25 mouse cellular contexts compared by ENCODE assay signal in genomic region chr2:164676103-164676502, GRCm38 (mm10). TPM values are rescaled to one million over a fixed set of nuclear protein-coding genes. Genes with fewer than 3 reads are reported as not detected.
A peak's percentile ranks its signal among the peaks of the same experiment; 100 is the strongest.
DNase-seq lines count a peak whose midpoint lies in the region; ATAC-seq and TF ChIP-seq lines count a peak whose summit lies in the region.
"Had no signal": no experiment of that assay in that cellular context is flagged by ENCODE, and none has a peak within 500 bp of the region (broad histone marks: within the 10 kb centered on the region; RNA-seq: fewer than 3 reads in every experiment).

No protein-coding gene starts in this region.

- H3K4me2 ChIP-seq in intestine, postnatal 0 days (replicated peaks; ENCODE audit: low read depth), result no peak overlapping the region
- H3K4me2 ChIP-seq in intestine, embryonic 16.5 days (ENCODE audit: low read depth, low read length), result no peak overlapping the region
- H3K4me2 ChIP-seq in lung, embryonic 14.5 days, result no peak overlapping the region
- H3K4me2 ChIP-seq: embryonic facial prominence, embryonic 13.5 days; heart, embryonic 12.5 days; hindbrain, embryonic 15.5 days; liver, embryonic 15.5 days had no signal

- no peaks in the 10 kb centered on the region for H3K4me1 ChIP-seq in intestine, postnatal 0 days (replicated peaks; ENCODE audit: control insufficient read depth, insufficient read depth, low read length)
- H3K4me1 ChIP-seq in intestine, embryonic 16.5 days (ENCODE audit: control insufficient read depth, insufficient read depth, low read length), result peaks cover 8% of the 10 kb centered on the region
- H3K4me1 ChIP-seq in lung, embryonic 14.5 days (ENCODE audit: insufficient read depth), result peaks cover 5% of the 10 kb centered on the region; the same call in 1 of the 2 replicates
- peaks cover 12% of the 10 kb centered on the region for H3K4me1 ChIP-seq in testis, adult 2 months (ENCODE audit: control insufficient read depth, insufficient read depth, low read length)
- H3K4me1 ChIP-seq: heart, embryonic 12.5 days had no signal

- H3K27me3 ChIP-seq in intestine, postnatal 0 days (replicated peaks; ENCODE audit: control insufficient read depth, insufficient read depth, low read length), result no peaks in the 10 kb centered on the region
- H3K27me3 ChIP-seq in intestine, embryonic 16.5 days (replicated peaks; ENCODE audit: control insufficient read depth, insufficient read depth, low read length), result no peaks in the 10 kb centered on the region
- H3K27me3 ChIP-seq in lung, embryonic 14.5 days (ENCODE audit: insufficient read depth, low read length), result no peaks in the 10 kb centered on the region
- H3K27me3 ChIP-seq in testis, adult 2 months (ENCODE audit: control insufficient read depth, insufficient read depth, low read length), result no peaks in the 10 kb centered on the region
- H3K27me3 ChIP-seq: embryonic facial prominence, embryonic 13.5 days; hindbrain, embryonic 15.5 days; liver, embryonic 15.5 days had no signal

- no peak for DNase-seq in lung, embryonic 14.5 days
- no peak for DNase-seq in lung, postnatal 10 days
- DNase-seq in R1 (ENCODE audit: low read depth, low spot score), result peak; percentile 64
- no peak for DNase-seq in adrenal gland, adult 2 months
- DNase-seq in left cerebral cortex, postnatal 14 days (ENCODE audit: low spot score in 2 of 2), result no peak
- DNase-seq: adrenal gland, postnatal 25 days; B cell, adult 2 months; cerebellum, adult 9-10 months; gastrocnemius, postnatal 14 days; kidney, adult 9 months; layer of hippocampus, postnatal 36 days; midbrain, embryonic 14.5 days; right cerebral cortex, adult 18-20 months; thymus, postnatal 14 days had no signal

- no peak overlapping the region for H3K27ac ChIP-seq in intestine, postnatal 0 days (ENCODE audit: low read depth, low read length)
- H3K27ac ChIP-seq in intestine, embryonic 16.5 days (ENCODE audit: low read length), result no peak overlapping the region
- no peak overlapping the region for H3K27ac ChIP-seq in lung, embryonic 14.5 days (ENCODE audit: low read depth)
- H3K27ac ChIP-seq in testis, adult 2 months (ENCODE audit: control insufficient read depth, insufficient read depth, low read depth, low read length), result no peak overlapping the region
- H3K27ac ChIP-seq: embryonic facial prominence, embryonic 13.5 days; hindbrain, embryonic 15.5 days; liver, embryonic 15.5 days had no signal

- WGBS in intestine, postnatal 0 days, result 78% methylated on average over 7 of the region's 7 CpGs
- 81% methylated on average over 7 of the region's 7 CpGs for WGBS in intestine, embryonic 16.5 days
- WGBS in lung, embryonic 14.5 days, result 79% methylated on average over 7 of the region's 7 CpGs

- peak; percentile 50 for TF ChIP-seq CTCF in intestine, postnatal 0 days (IDR thresholded peaks at IDR 0.05; ENCODE audit: low read depth)
- peak; percentile 25; the same call in 1 of the 2 replicates for TF ChIP-seq CTCF in lung, embryonic 14.5 days (IDR thresholded peaks at IDR 0.05; ENCODE audit: low read depth)
- TF ChIP-seq CTCF in testis, adult 2 months (IDR thresholded peaks at IDR 0.05; ENCODE audit: control insufficient read depth, insufficient read depth, insufficient replicate concordance, low read depth, low read length), result peak; percentile 87

- no peaks in the 10 kb centered on the region for H3K36me3 ChIP-seq in intestine, postnatal 0 days (ENCODE audit: control insufficient read depth, insufficient read depth)
- H3K36me3 ChIP-seq in intestine, embryonic 16.5 days (ENCODE audit: control insufficient read depth, insufficient read depth, low read length), result no peaks in the 10 kb centered on the region
- no peaks in the 10 kb centered on the region for H3K36me3 ChIP-seq in lung, embryonic 14.5 days (ENCODE audit: insufficient read depth)
- no peaks in the 10 kb centered on the region for H3K36me3 ChIP-seq in testis, adult 2 months (ENCODE audit: control insufficient read depth, insufficient read depth, low read length)
- H3K36me3 ChIP-seq: embryonic facial prominence, embryonic 13.5 days; G1E; heart, embryonic 12.5 days; hindbrain, embryonic 15.5 days; liver, embryonic 15.5 days had no signal

- ATAC-seq in intestine, postnatal 0 days, result no peak
- no peak for ATAC-seq in intestine, embryonic 16.5 days
- no peak for ATAC-seq in lung, embryonic 14.5 days (ENCODE audit: insufficient read depth)

- intact Hi-C loops in left cerebral cortex, postnatal 14 days (cut with DNase I), result no loop called here

- no peak overlapping the region for H3K9ac ChIP-seq in intestine, postnatal 0 days (ENCODE audit: low read depth, low read length)
- H3K9ac ChIP-seq in intestine, embryonic 16.5 days (ENCODE audit: low read depth, low read length), result no peak overlapping the region
- no peak overlapping the region for H3K9ac ChIP-seq in lung, embryonic 14.5 days
- H3K9ac ChIP-seq: embryonic facial prominence, embryonic 13.5 days; heart, embryonic 12.5 days; hindbrain, embryonic 15.5 days; liver, embryonic 15.5 days had no signal

- H3K4me3 ChIP-seq in intestine, postnatal 0 days (ENCODE audit: low read depth, low read length), result no peak overlapping the region
- no peak overlapping the region for H3K4me3 ChIP-seq in intestine, embryonic 16.5 days (ENCODE audit: low read length)
- H3K4me3 ChIP-seq in lung, embryonic 14.5 days (ENCODE audit: low read depth, low read length), result no peak overlapping the region
- H3K4me3 ChIP-seq in testis, adult 2 months (ENCODE audit: control insufficient read depth, low read depth, low read length), result no peak overlapping the region
- H3K4me3 ChIP-seq: embryonic facial prominence, embryonic 13.5 days; heart, embryonic 12.5 days; hindbrain, embryonic 15.5 days; liver, embryonic 15.5 days had no signal

- TF ChIP-seq POLR2A in testis, adult 2 months (IDR thresholded peaks at IDR 0.05; ENCODE audit: control insufficient read depth, low read depth, low read length), result no peak

- H3K9me3 ChIP-seq in intestine, postnatal 0 days (ENCODE audit: control insufficient read depth), result no peaks in the 10 kb centered on the region
- no peaks in the 10 kb centered on the region for H3K9me3 ChIP-seq in intestine, embryonic 16.5 days (ENCODE audit: control insufficient read depth, low read length)
- H3K9me3 ChIP-seq in lung, embryonic 14.5 days (ENCODE audit: low read depth, low read length), result no peaks in the 10 kb centered on the region
- H3K9me3 ChIP-seq: embryonic facial prominence, embryonic 13.5 days; hindbrain, embryonic 15.5 days; liver, embryonic 15.5 days had no signal

RNA-seq across cellular contexts. Expression of gene Wfdc11, which starts 2.2 kb away (rescaled TPM):
- not detected in 2 replicates for polyA plus RNA-seq in intestine, postnatal 0 days (2015; fragmentation: Nextera tagmentation; extraction: Ambion mirVana)
- polyA plus RNA-seq in intestine, embryonic 16.5 days (2015; fragmentation: Nextera tagmentation; extraction: Ambion mirVana), result not detected in 2 replicates
- polyA plus RNA-seq in lung, embryonic 14.5 days (2014; fragmentation: Nextera tagmentation; extraction: Ambion mirVana), result not detected in 2 replicates
- 0.20 TPM in 1 of 2 replicates, not detected in the other for polyA plus RNA-seq in testis, adult 2 months (2012; rRNA removed)
- total RNA-seq in adrenal gland, adult 2 months (2021), result not detected
- not detected in 2 replicates for polyA plus RNA-seq in adrenal gland, adult 2 months (2012; rRNA removed)
- not detected for total RNA-seq in left cerebral cortex, postnatal 14 days (2021)
- total RNA-seq: adrenal gland, postnatal 25 days; G1E; gastrocnemius, postnatal 14 days; heart, postnatal 25 days; layer of hippocampus, postnatal 36 days; left cerebral cortex, postnatal 36 days had no signal
- polyA plus RNA-seq: embryonic facial prominence, embryonic 13.5 days; G1E; heart, embryonic 12.5 days; hindbrain, embryonic 15.5 days; large intestine, adult 2 months; liver, embryonic 15.5 days; midbrain, embryonic 14.5 days had no signal

RNA-seq across cellular contexts. Expression of gene Wfdc13, which starts 8.8 kb away (rescaled TPM):
- 0.14 and 0.18 TPM in 2 replicates for polyA plus RNA-seq in intestine, postnatal 0 days (2015; fragmentation: Nextera tagmentation; extraction: Ambion mirVana)
- 0.17 and 0.21 TPM in 2 replicates for polyA plus RNA-seq in intestine, embryonic 16.5 days (2015; fragmentation: Nextera tagmentation; extraction: Ambion mirVana)
- not detected in 2 replicates for polyA plus RNA-seq in lung, embryonic 14.5 days (2014; fragmentation: Nextera tagmentation; extraction: Ambion mirVana)
- 0.32 and 36.5 TPM in 2 replicates for polyA plus RNA-seq in testis, adult 2 months (2012; rRNA removed)
- total RNA-seq in adrenal gland, adult 2 months (2021), result not detected
- 0.13 TPM in 1 of 2 replicates, not detected in the other for polyA plus RNA-seq in adrenal gland, adult 2 months (2012; rRNA removed)
- not detected for total RNA-seq in left cerebral cortex, postnatal 14 days (2021)
- total RNA-seq: adrenal gland, postnatal 25 days; gastrocnemius, postnatal 14 days; heart, postnatal 25 days; layer of hippocampus, postnatal 36 days; left cerebral cortex, postnatal 36 days had no signal
- polyA plus RNA-seq: embryonic facial prominence, embryonic 13.5 days; G1E; heart, embryonic 12.5 days; hindbrain, embryonic 15.5 days; liver, embryonic 15.5 days; midbrain, embryonic 14.5 days had no signal

RNA-seq across cellular contexts. Expression of gene Wfdc9, which starts 19.7 kb away (rescaled TPM):
- polyA plus RNA-seq in intestine, postnatal 0 days (2015; fragmentation: Nextera tagmentation; extraction: Ambion mirVana), result not detected in 2 replicates
- polyA plus RNA-seq in intestine, embryonic 16.5 days (2015; fragmentation: Nextera tagmentation; extraction: Ambion mirVana), result not detected in 2 replicates
- polyA plus RNA-seq in lung, embryonic 14.5 days (2014; fragmentation: Nextera tagmentation; extraction: Ambion mirVana), result not detected in 2 replicates
- 0.48 and 29.2 TPM in 2 replicates for polyA plus RNA-seq in testis, adult 2 months (2012; rRNA removed)
- not detected for total RNA-seq in adrenal gland, adult 2 months (2021)
- not detected in 2 replicates for polyA plus RNA-seq in adrenal gland, adult 2 months (2012; rRNA removed)
- not detected for total RNA-seq in left cerebral cortex, postnatal 14 days (2021)
- total RNA-seq: adrenal gland, postnatal 25 days; G1E; gastrocnemius, postnatal 14 days; heart, postnatal 25 days; layer of hippocampus, postnatal 36 days; left cerebral cortex, postnatal 36 days had no signal
- polyA plus RNA-seq: embryonic facial prominence, embryonic 13.5 days; G1E; heart, embryonic 12.5 days; hindbrain, embryonic 15.5 days; large intestine, adult 2 months; liver, embryonic 15.5 days; midbrain, embryonic 14.5 days had no signal

RNA-seq across cellular contexts. Expression of gene Wfdc10, which starts 20.3 kb away (rescaled TPM):
- polyA plus RNA-seq in intestine, postnatal 0 days (2015; fragmentation: Nextera tagmentation; extraction: Ambion mirVana), result not detected in 2 replicates
- polyA plus RNA-seq in intestine, embryonic 16.5 days (2015; fragmentation: Nextera tagmentation; extraction: Ambion mirVana), result 0.34 TPM in 1 of 2 replicates, not detected in the other
- not detected in 2 replicates for polyA plus RNA-seq in lung, embryonic 14.5 days (2014; fragmentation: Nextera tagmentation; extraction: Ambion mirVana)
- polyA plus RNA-seq in testis, adult 2 months (2012; rRNA removed), result 163 and 447 TPM in 2 replicates
- total RNA-seq in adrenal gland, adult 2 months (2021), result not detected
- polyA plus RNA-seq in adrenal gland, adult 2 months (2012; rRNA removed), result not detected in 2 replicates
- total RNA-seq in left cerebral cortex, postnatal 14 days (2021), result not detected
- total RNA-seq: adrenal gland, postnatal 25 days; G1E; gastrocnemius, postnatal 14 days; heart, postnatal 25 days; layer of hippocampus, postnatal 36 days; left cerebral cortex, postnatal 36 days had no signal
- polyA plus RNA-seq: embryonic facial prominence, embryonic 13.5 days; G1E; heart, embryonic 12.5 days; hindbrain, embryonic 15.5 days; large intestine, adult 2 months; liver, embryonic 15.5 days; midbrain, embryonic 14.5 days had no signal

RNA-seq across cellular contexts. Expression of gene Spint4, which starts 22.2 kb away (rescaled TPM):
- not detected in 2 replicates for polyA plus RNA-seq in intestine, postnatal 0 days (2015; fragmentation: Nextera tagmentation; extraction: Ambion mirVana)
- not detected in 2 replicates for polyA plus RNA-seq in intestine, embryonic 16.5 days (2015; fragmentation: Nextera tagmentation; extraction: Ambion mirVana)
- polyA plus RNA-seq in lung, embryonic 14.5 days (2014; fragmentation: Nextera tagmentation; extraction: Ambion mirVana), result not detected in 2 replicates
- not detected in 2 replicates for polyA plus RNA-seq in testis, adult 2 months (2012; rRNA removed)
- total RNA-seq in adrenal gland, adult 2 months (2021), result not detected
- polyA plus RNA-seq in adrenal gland, adult 2 months (2012; rRNA removed), result not detected in 2 replicates
- total RNA-seq in left cerebral cortex, postnatal 14 days (2021), result not detected
- total RNA-seq: adrenal gland, postnatal 25 days; gastrocnemius, postnatal 14 days; heart, postnatal 25 days; layer of hippocampus, postnatal 36 days; left cerebral cortex, postnatal 36 days had no signal
- polyA plus RNA-seq: embryonic facial prominence, embryonic 13.5 days; G1E; heart, embryonic 12.5 days; hindbrain, embryonic 15.5 days; large intestine, adult 2 months; liver, embryonic 15.5 days; midbrain, embryonic 14.5 days had no signal

Comparison
In these comparisons a context has a peak if more than half of its experiments do, and no peak if none do; other contexts are left out.
1. CTCF ChIP-seq: peak in every context shown above with its lines; median percentile 87 in testis, adult 2 months; 50 in intestine, postnatal 0 days; 25 in lung, embryonic 14.5 days.